Mouse (Mus musculus): ENCODE results near the gene Gja8.

- TF ChIP-seq CTCF (IDR thresholded peaks at IDR 0.05 in 2 of 3, conservative IDR thresholded peaks at IDR 0.05 in 1 of 3; ENCODE audit: control insufficient read depth in 1 of 3, insufficient read depth in 1 of 3, low read depth in 2 of 3, low read length in 3 of 3, poor library complexity in 1 of 3, severe bottlenecking in 1 of 3) (no peak), TCF12 (IDR thresholded peaks at IDR 0.05; ENCODE audit: low read depth, low read length) (no peak)
These were observed 44.3 kb downstream of the Gja8 start for GRCm38 (mm10) chr3:96881557-96881956.
